Mouse (Mus musculus): ENCODE data around the gene Eef1b2.
"Not testable (repeated sequence)": the region's sequence is repeated elsewhere in the genome, so short reads cannot be mapped to it uniquely, and the experiment has no call there.

The Eef1b2 gene

DNA sequence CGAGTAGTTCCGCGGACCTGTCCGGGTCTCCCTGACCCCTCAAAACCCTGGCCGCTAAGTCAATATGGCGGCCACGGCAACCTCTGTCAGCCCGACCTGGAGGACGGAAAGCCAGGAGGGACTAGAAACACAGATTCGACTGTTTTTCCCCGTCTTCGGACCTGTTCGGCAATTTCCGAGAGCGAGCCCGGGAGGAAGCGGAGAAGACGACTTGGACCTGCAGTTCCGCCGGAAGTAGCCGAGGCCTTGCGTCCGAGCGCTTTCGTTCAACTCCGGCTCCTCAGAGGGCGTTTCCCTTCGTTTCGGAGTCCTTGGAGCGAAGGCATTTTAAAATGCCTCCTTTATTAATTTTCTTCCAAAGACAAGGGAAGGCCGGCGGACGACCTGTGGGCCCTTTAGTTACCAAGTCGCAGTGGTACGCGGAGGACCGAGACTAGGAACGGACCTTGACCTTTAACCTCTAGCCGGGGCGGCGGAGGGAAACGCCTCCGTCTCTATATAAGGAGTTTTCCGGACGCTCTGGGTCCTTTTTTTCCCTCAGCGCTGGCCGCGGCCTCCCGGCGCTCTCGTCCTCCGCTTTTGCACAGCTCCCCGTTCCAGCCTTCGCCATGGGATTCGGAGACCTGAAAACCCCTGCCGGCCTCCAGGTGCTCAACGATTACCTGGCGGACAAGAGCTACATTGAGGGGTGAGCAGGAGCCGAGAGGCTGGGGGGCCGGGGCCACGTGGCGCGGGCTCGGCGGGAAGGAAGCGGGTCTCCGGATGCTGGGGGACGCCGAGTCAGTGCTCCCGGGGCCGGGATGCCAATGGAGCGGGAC, at the start of gene Eef1b2, which contains the start of gene Ndufs1:
TSS of gene Eef1b2 (plus strand) at position 222 of the 818 bp plus-strand sequence.
TSS of gene Ndufs1 (minus strand) at position 230 of the 818 bp plus-strand sequence.
- peak; percentile 98 for DNase-seq

DNA sequence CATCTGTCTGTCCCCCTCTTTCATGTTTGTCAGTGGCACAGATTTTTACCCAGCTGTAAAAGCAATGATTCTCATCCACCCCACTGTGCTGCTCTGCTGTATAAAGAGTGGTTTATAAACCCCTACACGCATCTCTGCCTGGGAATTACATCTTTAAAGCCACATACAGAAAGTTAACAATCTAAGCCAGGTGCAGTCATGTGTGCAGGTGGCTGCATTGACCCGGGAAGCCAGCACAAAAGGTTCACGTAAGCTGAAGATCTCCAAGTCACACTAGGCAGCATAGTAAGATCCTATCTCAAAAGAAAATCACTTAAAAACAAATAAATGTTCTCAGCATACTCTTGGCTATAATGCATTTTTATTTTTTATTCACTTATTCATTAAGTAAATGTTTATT, 47.4 kb upstream of the Eef1b2 start:
- DNase-seq: no peak

DNA sequence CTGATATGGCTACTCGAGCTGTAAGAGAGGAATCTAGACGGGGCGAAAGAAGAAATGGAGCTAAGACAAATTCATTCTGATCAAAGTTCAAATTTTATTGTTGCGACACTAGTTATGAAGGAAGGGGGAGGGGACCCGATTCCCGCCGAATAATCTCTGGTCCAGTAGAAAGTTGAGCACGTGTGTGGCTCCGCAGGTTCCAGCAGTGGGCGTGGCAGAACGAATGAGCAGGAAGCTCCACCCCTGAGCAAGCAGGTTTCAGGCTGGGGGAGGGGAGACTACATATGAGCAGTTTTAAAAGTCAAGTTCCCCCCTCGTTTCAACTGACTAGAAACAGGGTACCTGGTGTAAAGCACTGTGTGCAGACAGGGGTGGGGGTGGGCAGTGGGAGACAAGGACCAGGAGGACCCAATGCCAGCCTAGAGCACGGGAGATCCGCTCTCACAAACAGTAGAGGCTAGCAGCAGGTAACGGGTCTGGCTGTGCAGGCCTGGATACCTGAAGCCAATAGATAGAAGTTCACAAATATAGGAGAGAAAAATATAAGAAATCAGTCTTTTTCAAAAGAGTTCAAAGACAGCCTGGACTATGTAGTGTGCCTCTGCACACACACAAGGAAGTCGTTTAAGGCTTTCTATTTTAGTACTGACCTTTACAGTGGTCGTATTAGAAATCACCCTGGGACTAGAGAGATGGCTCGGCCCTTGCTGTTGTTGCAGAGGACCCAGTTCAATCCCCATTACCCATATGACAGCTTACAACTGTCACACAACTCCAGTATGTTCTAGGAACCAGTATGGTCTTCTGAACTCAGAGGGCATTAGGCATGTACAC, 46.6 kb upstream of the Eef1b2 start:
- DNase-seq: peak; percentile 32

DNA sequence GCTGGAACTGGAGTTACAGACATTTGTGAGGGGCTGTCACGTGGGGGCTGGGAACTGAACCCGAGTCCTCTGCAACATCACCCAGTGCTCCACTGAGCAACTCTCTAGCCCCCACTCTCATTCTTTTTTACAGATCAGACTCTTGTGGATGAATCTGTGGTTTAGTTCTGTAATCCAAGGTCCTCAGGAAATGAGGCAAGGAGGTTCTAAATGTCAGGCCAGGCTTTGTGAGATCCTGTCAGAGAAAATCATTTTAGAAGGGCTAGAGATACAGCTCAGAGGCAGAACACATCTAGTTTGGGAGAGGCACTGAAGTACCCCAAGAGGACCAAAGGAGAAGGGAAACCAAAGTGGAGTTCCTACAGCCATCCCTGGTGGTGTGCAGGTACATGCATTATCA, 45.7 kb upstream of the Eef1b2 start:
- no peak for DNase-seq

DNA sequence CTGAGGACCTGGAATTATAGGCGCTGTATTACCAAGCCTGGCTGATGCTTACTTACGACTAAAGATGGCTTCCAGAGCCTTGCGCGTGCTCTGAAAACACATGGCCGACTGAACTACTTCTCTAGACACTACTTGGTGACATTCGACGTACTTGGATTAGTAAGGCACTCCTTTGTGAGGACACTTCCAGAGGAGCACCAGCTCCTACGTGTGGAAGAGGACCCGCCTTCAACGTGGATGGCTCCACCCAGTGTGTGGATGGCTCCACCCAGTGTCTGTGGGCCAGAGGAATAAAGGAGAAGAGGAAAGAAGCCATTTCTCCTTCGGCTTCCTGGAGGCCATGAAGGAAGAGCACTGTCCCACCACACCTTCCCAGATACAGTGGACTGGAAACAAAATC, 44.9 kb upstream of the Eef1b2 start:
- DNase-seq: no peak

DNA sequence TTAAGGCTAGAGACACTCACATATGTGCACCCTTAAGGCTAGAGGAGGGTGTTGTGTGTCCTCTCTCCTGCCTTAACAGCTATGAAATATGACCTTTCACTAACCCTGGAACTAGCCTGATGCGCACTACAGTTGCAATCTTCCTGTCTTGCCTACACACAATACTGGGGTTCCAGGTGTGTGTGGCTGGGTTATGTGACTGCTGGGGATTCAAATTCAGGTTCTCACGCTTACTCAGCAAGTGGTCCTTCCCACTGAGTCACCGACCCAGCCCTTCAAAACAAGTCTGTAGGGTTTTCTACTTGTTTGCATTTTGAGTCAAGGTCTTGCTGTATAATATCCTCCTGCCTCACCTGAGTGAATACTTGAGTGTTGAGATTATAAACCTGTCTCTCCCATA, 42.1 kb upstream of the Eef1b2 start:
- no peak for DNase-seq

DNA sequence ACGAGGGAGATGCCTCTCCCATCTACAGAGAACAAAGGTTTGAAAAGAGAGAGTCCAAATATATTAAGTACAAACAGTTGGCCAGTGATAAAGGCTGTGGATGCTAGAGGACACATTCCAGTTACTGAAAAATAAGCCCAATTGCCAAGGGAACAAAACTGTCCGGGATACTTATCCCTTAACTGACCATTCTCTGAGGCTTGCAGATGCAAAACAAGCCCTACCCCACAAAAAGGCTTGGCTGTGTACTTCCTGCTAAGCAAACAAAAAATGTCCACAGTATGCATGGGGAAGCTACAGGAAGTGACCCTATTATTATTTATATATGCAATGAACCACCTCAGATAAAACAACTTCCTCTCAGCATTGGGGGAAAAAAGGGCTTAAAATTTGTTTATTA, 38.7 kb upstream of the Eef1b2 start:
- DNase-seq: no peak

DNA sequence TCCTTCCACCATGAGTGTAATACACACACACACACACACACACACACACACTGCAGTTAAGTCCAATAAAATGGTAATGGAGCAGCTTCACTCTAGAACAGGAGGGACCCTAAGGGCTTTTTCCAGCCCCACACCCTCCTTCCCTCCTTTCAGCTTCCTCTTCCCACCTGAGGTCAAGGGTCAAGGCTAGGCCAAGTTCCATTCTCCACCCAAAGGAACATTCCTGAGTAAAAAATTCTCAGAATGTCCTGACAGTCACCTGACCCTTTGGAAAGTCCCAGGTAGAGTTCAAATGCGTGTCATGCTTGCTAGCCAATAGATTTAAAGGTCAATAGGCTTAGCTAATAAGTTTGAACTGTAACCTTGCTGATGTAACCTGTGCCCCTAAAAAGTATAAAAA, 38.0 kb upstream of the Eef1b2 start:
- DNase-seq: not testable (repeated sequence)

DNA sequence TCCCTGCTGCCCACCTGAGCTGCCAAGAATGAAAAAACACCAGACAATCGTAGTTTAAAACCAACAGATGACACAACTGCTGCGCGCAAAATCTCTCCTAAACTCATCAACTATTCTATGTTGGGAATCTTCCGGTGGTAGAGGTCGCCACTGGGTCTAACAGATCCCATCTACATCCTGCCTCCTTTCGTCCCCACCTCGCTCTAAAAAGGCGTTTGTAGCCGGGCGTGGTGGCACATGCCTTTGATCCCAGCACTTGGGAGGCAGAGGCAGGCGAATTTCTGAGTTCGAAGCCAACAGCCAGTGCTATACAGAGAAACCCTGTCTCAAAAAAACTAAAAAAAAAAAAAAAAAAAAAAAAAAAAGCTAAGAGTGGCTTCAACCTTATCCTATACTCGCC, 36.4 kb upstream of the Eef1b2 start:
- no peak for DNase-seq

DNA sequence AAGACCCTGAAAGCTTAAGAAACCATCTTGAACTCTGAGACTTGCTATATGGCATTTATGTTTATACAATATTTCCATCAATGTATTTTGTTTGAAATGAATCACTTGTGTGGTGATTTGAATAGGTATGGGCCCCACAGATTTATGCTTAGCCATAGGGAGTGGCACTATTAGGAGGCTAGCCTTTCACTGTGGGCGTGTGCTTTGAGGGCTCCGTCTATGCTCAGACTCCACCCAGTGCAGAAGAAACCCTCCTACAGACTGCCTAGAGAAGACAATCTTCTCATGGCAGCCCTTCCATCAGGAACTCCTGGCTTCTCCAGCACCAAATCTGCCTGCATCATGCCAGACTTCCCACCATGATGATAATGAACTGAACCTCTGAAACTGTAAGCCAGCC, 8.0 kb upstream of the Eef1b2 start:
- DNase-seq: no peak

DNA sequence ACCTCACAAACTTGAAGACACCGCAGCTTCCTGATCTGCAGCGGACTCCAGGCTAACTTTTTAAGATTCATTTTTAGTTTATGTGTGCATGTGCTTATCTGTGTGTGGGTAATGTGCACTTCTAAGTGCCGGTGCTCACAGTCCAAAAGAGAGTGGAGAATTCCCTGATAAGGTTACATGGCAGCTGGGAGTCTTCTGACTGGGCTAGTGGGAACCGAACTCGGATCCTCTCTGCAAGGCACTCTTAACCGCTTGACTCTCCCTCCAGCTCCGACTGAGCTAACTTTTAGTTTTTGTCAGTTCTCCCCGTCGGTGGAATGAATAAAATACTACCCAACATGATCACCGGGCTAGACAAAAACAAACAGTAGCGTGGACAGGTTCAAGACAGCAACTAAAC, 772 bp upstream of the Eef1b2 start:
- DNase-seq: no peak

DNA sequence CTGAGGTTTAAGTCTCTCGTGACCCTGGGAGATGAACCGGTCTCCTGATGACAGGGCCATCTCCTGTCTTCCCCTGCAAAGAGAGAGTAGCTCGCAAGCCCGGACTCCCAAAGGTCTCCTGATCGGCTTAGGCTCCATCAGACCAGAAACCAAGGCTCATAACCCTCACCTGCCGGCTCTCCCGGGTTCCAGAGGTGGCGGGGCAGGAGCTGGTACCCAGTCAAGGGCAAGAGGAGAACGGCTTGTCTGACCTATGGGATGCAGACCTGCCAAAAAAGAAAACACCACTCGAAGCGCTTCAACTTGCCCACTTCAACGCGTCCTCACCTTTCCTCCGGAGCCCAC, 394 bp upstream of the Eef1b2 start:
- DNase-seq: no peak

DNA sequence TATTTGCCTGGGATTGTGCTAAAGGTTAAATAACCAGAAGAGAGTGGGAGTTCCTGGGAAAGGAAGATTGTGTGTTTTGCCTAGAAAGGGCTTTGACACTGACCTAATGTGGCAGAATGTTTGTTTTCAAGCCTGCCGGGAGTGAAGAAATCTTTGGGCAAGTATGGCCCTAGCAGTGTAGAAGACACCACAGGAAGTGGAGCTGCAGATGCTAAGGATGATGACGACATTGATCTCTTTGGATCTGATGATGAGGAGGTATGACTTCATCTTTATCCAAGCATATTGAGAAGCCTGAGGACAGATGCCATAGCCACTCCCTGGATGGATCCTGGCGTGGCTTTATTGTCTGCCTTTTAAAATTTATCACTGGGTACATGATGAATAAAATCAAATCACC, 1.7 kb downstream of the Eef1b2 start:
- DNase-seq: no peak

DNA sequence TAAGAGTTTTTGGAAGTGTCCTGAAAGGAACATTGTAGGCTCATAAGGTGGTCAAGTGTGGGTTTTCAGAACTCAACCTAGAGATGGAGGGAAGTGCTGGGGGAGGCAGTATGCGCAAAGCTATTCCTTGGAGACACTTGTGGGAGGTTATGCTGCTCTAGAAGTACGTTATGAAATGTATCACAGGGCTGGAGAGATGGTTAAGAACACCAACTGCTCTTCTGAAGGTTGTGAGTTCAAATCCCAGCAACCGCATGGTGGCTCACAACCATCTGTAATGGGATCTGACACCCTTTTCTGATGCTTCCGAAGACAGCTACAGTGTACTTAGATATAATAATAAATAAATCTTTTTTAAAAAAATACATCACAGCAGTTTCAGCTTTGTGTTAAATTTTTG, 3.5 kb downstream of the Eef1b2 start:
- no peak for DNase-seq

DNA sequence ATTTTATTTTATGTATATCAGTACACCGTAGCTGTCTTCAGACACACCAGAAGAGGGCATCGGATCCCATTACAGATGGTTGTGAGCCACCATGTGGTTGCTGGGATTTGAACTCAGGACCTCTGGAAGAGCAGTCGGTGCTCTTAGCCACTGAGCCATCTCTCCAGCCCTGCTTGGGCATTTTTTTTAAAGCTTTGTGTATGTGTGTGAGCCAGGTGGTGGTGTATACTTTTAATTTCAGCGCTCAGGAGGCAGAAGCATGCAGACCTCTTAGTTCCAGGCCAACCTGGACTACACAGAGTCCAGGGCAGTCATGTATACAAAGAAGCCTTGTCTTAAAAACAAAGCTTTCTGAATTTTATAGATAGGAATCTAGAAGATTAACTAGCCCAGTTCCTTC, 4.0 kb downstream of the Eef1b2 start:
- not testable (repeated sequence) for DNase-seq

DNA sequence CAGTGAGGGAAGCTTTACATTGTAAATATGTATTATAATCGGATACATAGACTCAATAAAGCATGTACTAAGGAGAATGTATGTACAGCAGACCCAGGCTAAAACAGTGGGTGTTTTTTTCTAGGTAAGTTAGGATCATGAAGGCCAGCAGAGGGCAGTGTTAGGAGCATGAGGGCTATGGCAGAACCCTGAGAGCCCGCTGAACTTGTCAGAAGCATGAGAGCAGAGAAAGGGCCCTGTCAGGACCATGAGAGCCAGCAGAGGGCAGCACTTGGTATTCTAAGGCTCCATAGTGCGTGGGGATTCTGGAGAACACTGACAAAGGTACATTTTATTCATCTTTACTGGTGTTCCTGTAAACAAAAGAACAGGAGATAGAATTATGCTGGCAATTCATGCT, 4.4 kb downstream of the Eef1b2 start:
- peak; percentile 98 for DNase-seq

DNA sequence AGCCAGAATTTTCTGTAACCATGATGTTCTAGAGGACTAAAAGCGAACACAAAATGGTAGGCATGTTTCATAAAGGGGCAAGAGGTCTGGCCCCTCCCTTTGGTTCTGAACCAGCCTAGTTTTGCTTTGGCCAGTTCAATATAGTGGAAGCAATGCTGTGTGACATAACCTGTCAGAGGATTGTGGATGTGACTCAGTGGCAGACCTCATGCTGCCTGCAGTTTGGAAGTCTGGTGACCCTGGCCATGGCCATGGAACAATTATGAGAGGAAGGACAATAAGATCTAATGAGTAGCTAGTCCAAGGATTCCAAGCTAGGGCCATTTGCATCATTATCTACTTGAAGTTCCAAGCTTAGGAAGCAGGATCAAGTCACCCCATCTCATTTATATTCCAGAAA, 4.9 kb downstream of the Eef1b2 start:
- DNase-seq: no peak

DNA sequence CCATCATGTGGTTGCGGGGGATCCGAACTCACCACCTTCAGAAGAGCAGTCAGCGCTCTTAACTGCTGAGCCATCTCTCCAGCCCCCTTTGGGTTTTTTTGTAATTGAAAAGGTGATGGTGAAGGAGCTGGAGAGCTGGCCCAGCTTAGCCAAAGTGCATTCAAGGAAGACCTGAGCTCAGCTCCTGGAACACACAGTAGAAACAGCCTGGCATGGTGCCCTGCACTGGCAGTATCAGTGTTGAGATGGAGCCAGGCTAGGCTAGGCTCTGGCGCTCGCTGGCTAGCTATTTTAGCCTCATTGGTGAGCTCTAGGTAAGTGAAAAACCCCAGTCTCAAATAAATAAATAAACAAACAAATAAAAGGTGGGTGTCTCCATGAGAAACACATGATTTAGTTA, 5.6 kb downstream of the Eef1b2 start:
- peak; percentile 39 for DNase-seq

DNA sequence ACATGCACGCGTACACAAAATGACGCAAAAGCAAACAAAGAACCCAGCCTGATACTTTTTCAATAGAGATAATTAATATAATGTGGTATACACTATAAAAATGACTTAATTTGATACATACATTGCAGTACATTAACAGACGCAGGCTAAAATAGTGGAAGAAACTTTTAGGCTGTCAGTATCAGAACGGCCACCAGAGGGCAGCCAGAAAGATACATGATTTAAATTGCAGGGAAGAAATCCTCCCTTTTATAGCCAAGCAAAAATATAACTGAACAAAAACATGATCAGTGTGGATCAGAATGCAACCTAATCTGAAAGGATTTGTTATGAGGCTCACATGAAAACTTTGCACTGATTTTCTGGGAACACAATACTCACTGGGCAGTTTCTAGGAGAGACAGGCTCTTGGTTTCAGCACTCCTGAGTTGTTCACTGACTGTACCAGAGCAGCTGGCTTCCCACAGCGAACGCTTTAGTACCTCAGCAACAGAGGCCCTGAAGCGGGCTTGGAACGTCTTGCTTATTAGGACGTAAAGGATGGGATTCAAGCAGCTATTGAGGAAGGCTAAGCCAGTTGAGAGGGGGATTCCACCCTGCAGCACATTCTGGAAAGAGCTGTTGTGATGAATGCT, 6.1 kb downstream of the Eef1b2 start:
- peak; percentile 76 for DNase-seq

DNA sequence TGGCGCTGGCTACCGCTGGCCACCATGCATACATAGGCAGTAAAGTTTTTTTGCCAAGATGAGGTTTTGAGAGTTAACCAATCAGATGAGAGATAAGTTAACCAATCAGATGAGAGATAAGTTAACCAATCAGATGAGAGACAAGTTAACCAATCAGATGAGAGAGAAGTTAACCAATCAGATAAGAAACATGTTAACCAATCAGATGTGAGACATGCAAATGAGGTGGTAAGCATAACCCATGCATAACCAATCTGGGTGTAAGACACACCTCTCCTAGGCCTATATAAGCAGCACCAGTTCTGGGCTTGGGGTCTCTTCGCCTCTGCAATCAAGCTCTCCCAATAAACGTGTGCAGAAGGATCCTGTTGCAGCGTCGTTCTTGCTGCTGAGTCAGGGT, 8.8 kb downstream of the Eef1b2 start:
- DNase-seq: not testable (repeated sequence)

DNA sequence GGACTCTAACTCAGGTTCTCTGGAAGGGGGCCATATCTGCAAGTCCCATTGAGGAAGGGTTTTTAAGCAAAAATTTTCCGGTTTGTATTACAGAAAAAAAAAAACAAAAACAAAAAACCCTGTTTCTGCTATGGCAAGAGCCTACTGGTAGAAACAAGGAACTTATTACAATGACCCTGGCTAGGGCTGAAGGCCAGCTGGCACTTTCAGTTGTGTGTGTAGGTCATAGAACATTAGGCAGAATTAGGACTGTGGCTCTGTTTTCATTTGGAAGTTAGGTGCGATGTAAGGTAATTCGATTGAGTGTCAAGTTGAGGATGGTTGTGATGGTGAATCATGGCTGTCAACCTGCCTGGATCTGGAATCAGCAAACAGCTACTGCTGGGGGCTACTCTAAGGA, 11.9 kb downstream of the Eef1b2 start:
- no peak for DNase-seq

DNA sequence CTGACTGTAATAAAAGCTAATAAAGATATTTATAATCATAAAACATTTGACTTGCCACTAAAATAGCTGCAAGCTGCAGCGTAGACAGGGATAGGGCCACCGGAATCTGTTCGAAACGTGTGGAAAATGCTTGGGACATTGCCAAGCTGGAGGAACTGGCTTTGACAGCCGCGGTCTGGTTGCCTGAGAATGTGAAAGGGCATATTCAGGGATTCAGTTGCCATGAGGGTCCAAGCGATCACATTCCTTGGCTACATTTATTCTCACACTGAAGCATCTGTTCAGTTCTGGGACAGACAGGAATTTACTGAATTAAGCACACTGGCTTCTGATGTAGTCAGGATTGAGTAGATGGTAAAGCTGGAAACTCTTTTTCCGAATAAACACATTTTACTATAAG, 14.2 kb downstream of the Eef1b2 start:
- DNase-seq: peak; percentile 15

DNA sequence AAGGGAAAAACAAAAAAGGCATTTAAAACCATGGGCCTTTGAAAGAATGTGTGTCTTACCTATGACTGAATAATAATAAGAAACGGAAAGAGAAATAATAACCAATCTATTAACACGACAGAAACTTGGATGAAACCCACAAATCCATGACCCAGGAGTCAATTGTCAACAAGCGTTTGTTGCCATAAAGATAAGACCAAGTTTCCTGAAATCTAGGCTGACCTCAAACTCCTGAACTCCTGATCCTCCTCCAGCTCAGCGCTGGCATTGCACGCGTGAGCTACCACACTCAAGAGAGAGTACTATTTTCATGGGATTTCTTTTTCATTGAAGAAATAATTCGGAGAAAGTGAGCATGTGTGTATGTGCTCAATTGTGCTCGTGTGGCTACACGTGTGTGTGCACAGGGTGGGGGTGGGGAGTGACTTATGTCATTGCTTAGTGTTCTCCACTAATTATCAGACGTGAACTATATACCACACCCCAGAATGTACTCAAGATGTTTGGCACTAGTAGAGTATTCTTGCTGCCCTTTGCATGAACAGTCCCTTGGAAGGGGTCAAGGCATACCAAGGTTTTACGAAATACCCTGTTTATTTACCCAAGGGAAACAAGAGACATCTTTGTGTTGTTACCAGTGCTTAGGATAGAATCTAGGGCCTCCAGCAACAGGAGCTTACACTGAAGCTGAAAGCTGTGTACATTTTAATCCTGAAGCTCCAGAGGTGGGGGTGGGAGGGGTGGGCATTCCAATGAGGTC, 15.9 kb downstream of the Eef1b2 start:
- DNase-seq: no peak

All from lung, postnatal 36 days (tissue).